Mouse (Mus musculus): ENCODE measurements around the gene Zbtb32. TPM values are rescaled to one million over a fixed set of nuclear protein-coding genes. Genes with fewer than 3 reads are reported as not detected.

Gene Zbtb32
- total and polyA plus RNA-seq, 3 experiments, result 20.1 to 32.8 TPM; not detected in 1

DNA sequence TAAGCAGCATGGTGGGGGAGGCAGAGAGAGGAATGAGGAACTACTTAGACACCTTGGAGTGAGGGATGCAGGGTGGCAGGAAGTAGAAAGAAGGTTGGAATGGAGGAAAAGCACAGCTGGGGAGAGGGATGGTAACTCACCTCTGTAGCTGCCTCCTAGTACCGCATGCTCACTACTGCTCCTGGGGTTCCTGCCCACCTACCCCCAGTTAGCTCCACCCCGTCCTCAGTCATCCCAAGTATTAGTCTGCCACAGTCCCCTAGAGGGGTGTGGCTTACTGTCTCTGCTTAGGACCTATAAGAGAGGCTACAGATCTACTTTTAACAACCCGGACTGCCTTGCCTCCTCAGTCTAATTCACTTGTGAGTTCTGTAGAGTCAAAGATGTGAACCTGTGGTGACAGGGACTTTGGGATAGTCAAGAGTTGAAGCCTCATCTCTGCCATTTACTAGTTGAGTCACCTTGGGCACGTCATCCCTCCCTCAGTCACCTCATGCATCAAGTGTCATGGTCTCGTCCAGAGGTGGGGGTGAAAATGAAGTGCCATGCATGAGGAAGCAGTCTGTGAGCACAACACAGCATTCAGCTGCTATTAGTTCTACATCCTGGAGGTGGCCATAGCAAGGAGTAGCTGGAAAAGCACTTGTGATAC is 5.8 kb downstream of the Zbtb32 start (continued):
- TF ChIP-seq CTCF (IDR thresholded peaks at IDR 0.05 in 2 of 3, conservative IDR thresholded peaks at IDR 0.05 in 1 of 3; ENCODE audit: control insufficient read depth in 1 of 3, insufficient read depth in 1 of 3, low read depth in 2 of 3, low read length in 3 of 3, poor library complexity in 1 of 3, severe bottlenecking in 1 of 3), result no peak
- no peak for TF ChIP-seq ZC3H11A (IDR thresholded peaks at IDR 0.05; ENCODE audit: low read depth, low read length)
- no peak; the same call in 1 of the 2 replicates for TF ChIP-seq RCOR1 (IDR thresholded peaks at IDR 0.05; ENCODE audit: low read depth, low read length)
- TF ChIP-seq NELFE (IDR thresholded peaks at IDR 0.05; ENCODE audit: low read depth, low read length), result peak; percentile 49
- TF ChIP-seq CHD1 (IDR thresholded peaks at IDR 0.05; ENCODE audit: low read depth, low read length), result peak; percentile 63; the same call in 1 of the 2 replicates
- no peak for TF ChIP-seq MYB (IDR thresholded peaks at IDR 0.05; ENCODE audit: low read depth, low read length)
- TF ChIP-seq MAX (IDR thresholded peaks at IDR 0.05; ENCODE audit: low read length), result no peak; the same call in 1 of the 2 replicates
- no peak for TF ChIP-seq TCF12 (IDR thresholded peaks at IDR 0.05; ENCODE audit: low read depth, low read length)
- no peak; the same call in 1 of the 2 replicates for TF ChIP-seq MXI1 (IDR thresholded peaks at IDR 0.05; ENCODE audit: low read depth, low read length)
- no peak for TF ChIP-seq BHLHE40 (IDR thresholded peaks at IDR 0.05; ENCODE audit: borderline replicate concordance, low read depth, low read length)

DNA sequence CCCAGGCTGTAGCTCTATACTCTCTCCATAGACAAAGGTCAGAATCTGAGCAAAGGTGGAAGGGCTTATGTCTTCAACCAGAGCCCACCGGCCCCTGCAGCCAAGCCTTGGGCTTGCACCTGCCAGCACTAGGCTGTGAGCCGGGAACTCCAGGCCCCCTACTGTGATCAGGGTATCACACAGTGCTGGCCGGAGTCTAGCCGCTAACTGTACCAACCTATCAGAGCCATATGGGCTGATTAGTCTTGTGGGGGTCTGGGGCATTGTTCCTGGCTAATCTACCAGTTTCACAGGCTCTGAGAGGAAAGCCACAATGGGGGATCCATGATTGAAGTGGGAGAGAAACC is 7.1 kb downstream of the Zbtb32 start:
- peak overlapping the region; percentile 49 for H3K9ac ChIP-seq (ENCODE audit: control insufficient read depth, low read depth, low read length, poor library complexity, severe bottlenecking)
- DNase-seq (ENCODE audit: low read depth, low spot score), result no peak
- TF ChIP-seq CHD2 (IDR thresholded peaks at IDR 0.05; ENCODE audit: low read length), result no peak
- TF ChIP-seq POLR2A (IDR thresholded peaks at IDR 0.05; ENCODE audit: control insufficient read depth in 1 of 2, insufficient read depth in 1 of 2, low read depth in 1 of 2, low read length in 2 of 2, poor library complexity in 1 of 2), result no peak
- no peak for TF ChIP-seq EP300 (IDR thresholded peaks at IDR 0.05; ENCODE audit: low read depth in 1 of 2, low read length in 2 of 2)
- TF ChIP-seq RCOR1 (IDR thresholded peaks at IDR 0.05; ENCODE audit: low read depth, low read length), result no peak
- TF ChIP-seq TAL1 (IDR thresholded peaks at IDR 0.05; ENCODE audit: low read length), result no peak
- TF ChIP-seq POLR2AphosphoS2 (IDR thresholded peaks at IDR 0.05; ENCODE audit: low read length), result no peak
- H3K36me3 ChIP-seq (ENCODE audit: control insufficient read depth in 1 of 2, insufficient read depth in 2 of 2, low read length in 2 of 2), result peaks cover 0 to 16% of the 10 kb centered on the region in 2 experiments; a peak in 2 of 4 replicates
- peaks cover 10 to 38% of the 10 kb centered on the region in 2 experiments; a peak in 3 of 4 replicates for H3K4me1 ChIP-seq (ENCODE audit: control insufficient read depth in 1 of 2, insufficient read depth in 2 of 2, low read length in 2 of 2)
- H3K9me3 ChIP-seq (replicated peaks; ENCODE audit: insufficient read depth, low read length), result no peaks in the 10 kb centered on the region
- H3K4me3 ChIP-seq (ENCODE audit: control insufficient read depth in 1 of 2, insufficient read depth in 1 of 2, low read depth in 2 of 2, low read length in 2 of 2), result no peak overlapping the region; a peak in 1 of 4 replicates
- H3K27ac ChIP-seq (ENCODE audit: control insufficient read depth, low read depth, low read length), result peak overlapping the region; percentile 84
- H3K27me3 ChIP-seq (ENCODE audit: control insufficient read depth in 1 of 2, insufficient read depth in 2 of 2, low read length in 2 of 2), result no peaks in the 10 kb centered on the region
- peaks cover 29% of the 10 kb centered on the region for H3K79me2 ChIP-seq (ENCODE audit: control insufficient read depth, insufficient read depth, low read length, poor library complexity)

DNA sequence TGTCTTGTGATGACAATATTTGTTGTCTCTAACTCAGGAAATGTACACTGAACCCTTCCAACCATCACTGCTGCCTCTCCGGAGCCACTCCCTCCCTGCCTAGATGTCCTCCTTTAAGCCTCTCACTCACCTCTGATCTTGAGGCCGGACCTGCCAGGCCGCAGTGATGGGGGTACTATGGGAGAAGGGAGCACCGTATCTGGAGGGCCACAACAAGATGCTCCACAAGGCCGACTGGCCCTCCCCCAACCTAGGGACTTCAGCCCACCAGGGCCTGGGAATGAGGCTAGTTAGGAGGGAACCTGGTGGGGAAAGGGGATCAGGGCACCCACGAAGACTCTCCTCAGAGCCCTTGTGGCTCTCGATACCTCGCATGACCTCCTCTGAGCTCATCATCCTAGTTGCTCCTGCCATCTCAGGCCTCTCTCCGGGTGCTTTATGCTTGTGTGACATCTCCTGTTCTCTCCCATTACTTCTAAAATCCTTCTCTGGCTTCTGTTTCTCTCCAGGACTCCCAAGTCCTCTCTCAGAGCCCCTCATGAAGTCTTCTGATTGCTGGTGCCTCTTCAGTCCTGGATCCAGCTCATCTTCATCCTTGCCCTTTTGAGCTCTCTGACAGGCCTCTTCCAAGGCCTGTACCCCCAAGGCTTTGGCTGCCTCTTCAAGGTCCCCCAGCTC is 7.6 kb downstream of the Zbtb32 start:
- H3K9ac ChIP-seq (ENCODE audit: control insufficient read depth, low read depth, low read length, poor library complexity, severe bottlenecking), result peak overlapping the region; percentile 49
- no peak for TF ChIP-seq POLR2AphosphoS5 (IDR thresholded peaks at IDR 0.05; ENCODE audit: borderline replicate concordance, low read depth, low read length)
- TF ChIP-seq UBTF (IDR thresholded peaks at IDR 0.05; ENCODE audit: borderline replicate concordance, insufficient read depth, low read depth, low read length), result no peak
- TF ChIP-seq POLR2AphosphoS2 (IDR thresholded peaks at IDR 0.05; ENCODE audit: low read length), result no peak
- TF ChIP-seq ZNF384 (IDR thresholded peaks at IDR 0.05; ENCODE audit: low read depth, low read length), result no peak
- TF ChIP-seq TCF12 (IDR thresholded peaks at IDR 0.05; ENCODE audit: low read depth, low read length), result no peak
- TF ChIP-seq TBP (IDR thresholded peaks at IDR 0.05; ENCODE audit: low read depth, low read length), result no peak
- no peak for TF ChIP-seq ZMIZ1 (IDR thresholded peaks at IDR 0.05; ENCODE audit: low read depth, low read length)
- TF ChIP-seq TAL1 (IDR thresholded peaks at IDR 0.05; ENCODE audit: low read length), result no peak
- TF ChIP-seq ZC3H11A (IDR thresholded peaks at IDR 0.05; ENCODE audit: low read depth, low read length), result no peak
- no peak for TF ChIP-seq HCFC1 (IDR thresholded peaks at IDR 0.05; ENCODE audit: low read depth, low read length)
- no peak for TF ChIP-seq KAT2A (conservative IDR thresholded peaks at IDR 0.05; ENCODE audit: low read depth, low read length)
- no peak for TF ChIP-seq NRF1 (IDR thresholded peaks at IDR 0.05; ENCODE audit: insufficient read depth, low read depth, low read length, poor library complexity, severe bottlenecking)
- TF ChIP-seq CTCF (IDR thresholded peaks at IDR 0.05 in 2 of 3, conservative IDR thresholded peaks at IDR 0.05 in 1 of 3; ENCODE audit: control insufficient read depth in 1 of 3, insufficient read depth in 1 of 3, low read depth in 2 of 3, low read length in 3 of 3, poor library complexity in 1 of 3, severe bottlenecking in 1 of 3), result no peak
- TF ChIP-seq MAFK (IDR thresholded peaks at IDR 0.05; ENCODE audit: borderline replicate concordance, low read depth, low read length), result no peak
- TF ChIP-seq MYB (IDR thresholded peaks at IDR 0.05; ENCODE audit: low read depth, low read length), result no peak
- TF ChIP-seq USF2 (IDR thresholded peaks at IDR 0.05; ENCODE audit: borderline replicate concordance in 1 of 2, insufficient read depth in 1 of 2, low read depth in 1 of 2, low read length in 2 of 2), result no peak
- TF ChIP-seq MAX (IDR thresholded peaks at IDR 0.05; ENCODE audit: low read length), result no peak

More for the DNA sequence above, 7.6 kb downstream of the Zbtb32 start:
- no peak for DNase-seq (ENCODE audit: low read depth, low spot score)
- Histone ChIP-seq H3K4me1 (ENCODE audit: control insufficient read depth in 1 of 2, insufficient read depth in 2 of 2, low read length in 2 of 2) (peaks cover 10 to 38% of the 10 kb centered on the region in 2 experiments; a peak in 3 of 4 replicates), H3K4me3 (ENCODE audit: control insufficient read depth in 1 of 2, insufficient read depth in 1 of 2, low read depth in 2 of 2, low read length in 2 of 2) (no peak overlapping the region; a peak in 1 of 4 replicates), H3K27ac (ENCODE audit: control insufficient read depth, low read depth, low read length) (no peak overlapping the region), H3K9me3 (replicated peaks; ENCODE audit: insufficient read depth, low read length) (no peaks in the 10 kb centered on the region), H3K27me3 (ENCODE audit: control insufficient read depth in 1 of 2, insufficient read depth in 2 of 2, low read length in 2 of 2) (no peaks in the 10 kb centered on the region), H3K36me3 (ENCODE audit: control insufficient read depth in 1 of 2, insufficient read depth in 2 of 2, low read length in 2 of 2) (peaks cover 0 to 16% of the 10 kb centered on the region in 2 experiments; a peak in 2 of 4 replicates), H3K79me2 (ENCODE audit: control insufficient read depth, insufficient read depth, low read length, poor library complexity) (peaks cover 33% of the 10 kb centered on the region)
